Mouse (Mus musculus): ENCODE data around the gene Dscaml1. TPM values are rescaled to one million over a fixed set of nuclear protein-coding genes. Genes with fewer than 3 reads are reported as not detected.

Gene Dscaml1
- polyA plus RNA-seq, 1 experiment from 2014 or later, result 22.3 TPM

GRCm38 (mm10) chr9:45412700-45413477 lies 13.5 kb upstream of the Dscaml1 start:
- WGBS, result 81% methylated on average over 4 of the region's 4 CpGs
- H3K9ac ChIP-seq (replicated peaks), result no peak overlapping the region
- H3K9me3 ChIP-seq, result no peaks in the 10 kb centered on the region
- H3K27me3 ChIP-seq, result 0 out of 2 replicates have a peak, but pooled peaks cover 3% of the 10 kb centered on the region
- ATAC-seq (replicated peaks), result no peak
- no peak overlapping the region for H3K27ac ChIP-seq (replicated peaks)
- no peaks in the 10 kb centered on the region for H3K36me3 ChIP-seq
- no peak overlapping the region for H3K4me2 ChIP-seq (replicated peaks)
- H3K4me3 ChIP-seq, result no peak overlapping the region
- H3K4me1 ChIP-seq, result peaks cover 9% of the 10 kb centered on the region

- no peak overlapping the region for H3K27ac ChIP-seq (replicated peaks)
- 63% methylated on average over 5 of the region's 5 CpGs for WGBS
- ATAC-seq (replicated peaks), result no peak
- no peak overlapping the region for H3K4me3 ChIP-seq
- H3K27me3 ChIP-seq, result 0 out of 2 replicates have a peak, but pooled peaks cover 3% of the 10 kb centered on the region
- H3K9me3 ChIP-seq, result no peaks in the 10 kb centered on the region
- H3K36me3 ChIP-seq, result no peaks in the 10 kb centered on the region
- H3K4me2 ChIP-seq (replicated peaks), result no peak overlapping the region
- no peak overlapping the region for H3K9ac ChIP-seq (replicated peaks)
- peaks cover 5% of the 10 kb centered on the region for H3K4me1 ChIP-seq
These were observed 12.8 kb upstream of the Dscaml1 start for GRCm38 (mm10) chr9:45413478-45414140.

GRCm38 (mm10) chr9:45415912-45416311 lies 10.5 kb upstream of the Dscaml1 start:
- Histone ChIP-seq H3K27ac (replicated peaks) (no peak overlapping the region), H3K4me1 (peaks cover 5% of the 10 kb centered on the region), H3K36me3 (no peaks in the 10 kb centered on the region), H3K4me3 (no peak overlapping the region), H3K27me3 (no peaks in the 10 kb centered on the region), H3K9ac (replicated peaks) (no peak overlapping the region), H3K4me2 (replicated peaks) (no peak overlapping the region), H3K9me3 (no peaks in the 10 kb centered on the region)
- no peak for ATAC-seq (replicated peaks)
- 34% methylated on average over 4 of the region's 4 CpGs for WGBS

- peaks cover under 1% of the 10 kb centered on the region for H3K4me1 ChIP-seq
- no peak overlapping the region for H3K27ac ChIP-seq (replicated peaks)
- H3K27me3 ChIP-seq, result no peaks in the 10 kb centered on the region
- ATAC-seq (replicated peaks), result no peak
- no peaks in the 10 kb centered on the region for H3K9me3 ChIP-seq
- H3K9ac ChIP-seq (replicated peaks), result no peak overlapping the region
- 29% methylated on average over 8 of the region's 8 CpGs for WGBS
- H3K4me2 ChIP-seq (replicated peaks), result no peak overlapping the region
- H3K36me3 ChIP-seq, result no peaks in the 10 kb centered on the region
- H3K4me3 ChIP-seq, result no peak overlapping the region
These were observed 9.2 kb upstream of the Dscaml1 start for GRCm38 (mm10) chr9:45417245-45417644.

- no peaks in the 10 kb centered on the region for H3K36me3 ChIP-seq
- no peak for ATAC-seq (replicated peaks)
These were observed 8.2 kb upstream of the Dscaml1 start for GRCm38 (mm10) chr9:45418252-45418651.

GRCm38 (mm10) chr9:45421209-45421608 lies 5.2 kb upstream of the Dscaml1 start:
- 65% methylated on average over 8 of the region's 8 CpGs for WGBS
- Histone ChIP-seq H3K27me3 (no peaks in the 10 kb centered on the region), H3K9me3 (no peaks in the 10 kb centered on the region), H3K4me3 (no peak overlapping the region), H3K36me3 (no peaks in the 10 kb centered on the region), H3K4me2 (replicated peaks) (no peak overlapping the region), H3K27ac (replicated peaks) (no peak overlapping the region), H3K9ac (replicated peaks) (no peak overlapping the region), H3K4me1 (no peaks in the 10 kb centered on the region)
- no peak for ATAC-seq (replicated peaks)

More at GRCm38 (mm10) chr9:45418252-45418651, 8.2 kb upstream of the Dscaml1 start:
- Histone ChIP-seq H3K27ac (replicated peaks) (no peak overlapping the region), H3K4me1 (no peaks in the 10 kb centered on the region), H3K4me3 (no peak overlapping the region), H3K9ac (replicated peaks) (no peak overlapping the region), H3K9me3 (no peaks in the 10 kb centered on the region), H3K27me3 (no peaks in the 10 kb centered on the region), H3K4me2 (replicated peaks) (no peak overlapping the region)
- 70% methylated on average over 8 of the region's 8 CpGs for WGBS

- H3K27ac ChIP-seq (replicated peaks), result no peak overlapping the region
- ATAC-seq (replicated peaks), result no peak
- no peak overlapping the region for H3K4me2 ChIP-seq (replicated peaks)
- H3K9me3 ChIP-seq, result no peaks in the 10 kb centered on the region
- no peak overlapping the region for H3K9ac ChIP-seq (replicated peaks)
- no peaks in the 10 kb centered on the region for H3K27me3 ChIP-seq
- H3K4me3 ChIP-seq, result no peak overlapping the region
- no peaks in the 10 kb centered on the region for H3K36me3 ChIP-seq
- 75% methylated on average over 7 of the region's 7 CpGs for WGBS
- H3K4me1 ChIP-seq, result no peaks in the 10 kb centered on the region
These were observed 3.6 kb upstream of the Dscaml1 start for GRCm38 (mm10) chr9:45422761-45423298.

- H3K36me3 ChIP-seq, result no peaks in the 10 kb centered on the region
- peaks cover 44% of the 10 kb centered on the region for H3K4me1 ChIP-seq
- no peaks in the 10 kb centered on the region for H3K9me3 ChIP-seq
- H3K9ac ChIP-seq (replicated peaks), result no peak overlapping the region
- H3K4me2 ChIP-seq (replicated peaks), result peak overlapping the region; percentile 73; the same call in 1 of the 2 replicates
- ATAC-seq (replicated peaks), result no peak
- H3K27ac ChIP-seq (replicated peaks), result no peak overlapping the region; the same call in 1 of the 2 replicates
- 27% methylated on average over 5 of the region's 5 CpGs for WGBS
- H3K4me3 ChIP-seq, result no peak overlapping the region
- 0 out of 2 replicates have a peak, but pooled peaks cover 9% of the 10 kb centered on the region for H3K27me3 ChIP-seq
These were observed 3.0 kb downstream of the Dscaml1 start for GRCm38 (mm10) chr9:45429392-45429791.

GRCm38 (mm10) chr9:45429951-45430697 lies 3.7 kb downstream of the Dscaml1 start:
- Histone ChIP-seq H3K27ac (replicated peaks) (peak overlapping the region; percentile 92), H3K4me2 (replicated peaks) (peak overlapping the region; percentile 73), H3K36me3 (no peaks in the 10 kb centered on the region), H3K27me3 (0 out of 2 replicates have a peak, but pooled peaks cover 9% of the 10 kb centered on the region), H3K4me1 (peaks cover 51% of the 10 kb centered on the region), H3K9ac (replicated peaks) (peak overlapping the region; percentile 83), H3K4me3 (peak overlapping the region; percentile 73), H3K9me3 (no peaks in the 10 kb centered on the region)
- WGBS, result 2% methylated on average over 52 of the region's 54 CpGs
- peak; percentile 67 for ATAC-seq (replicated peaks)

GRCm38 (mm10) chr9:45430698-45430959 lies 4.2 kb downstream of the Dscaml1 start:
- 2% methylated on average over 15 of the region's 17 CpGs for WGBS
- peak; percentile 24 for ATAC-seq (replicated peaks)
- Histone ChIP-seq H3K9ac (replicated peaks) (peak overlapping the region; percentile 83), H3K36me3 (no peaks in the 10 kb centered on the region), H3K27ac (replicated peaks) (peak overlapping the region; percentile 92), H3K4me1 (peaks cover 56% of the 10 kb centered on the region), H3K4me2 (replicated peaks) (peak overlapping the region; percentile 73), H3K27me3 (0 out of 2 replicates have a peak, but pooled peaks cover 9% of the 10 kb centered on the region), H3K9me3 (no peaks in the 10 kb centered on the region), H3K4me3 (peak overlapping the region; percentile 73)

GRCm38 (mm10) chr9:45431150-45431549 lies 4.7 kb downstream of the Dscaml1 start:
- WGBS, result 3% methylated on average over 26 of the region's 26 CpGs

More at GRCm38 (mm10) chr9:45431150-45431549, 4.7 kb downstream of the Dscaml1 start:
- H3K27ac ChIP-seq (replicated peaks), result peak overlapping the region; percentile 92
- H3K36me3 ChIP-seq, result no peaks in the 10 kb centered on the region
- peaks cover 61% of the 10 kb centered on the region for H3K4me1 ChIP-seq
- H3K4me2 ChIP-seq (replicated peaks), result peak overlapping the region; percentile 73
- peak overlapping the region; percentile 83 for H3K9ac ChIP-seq (replicated peaks)
- ATAC-seq (replicated peaks), result no peak
- H3K9me3 ChIP-seq, result no peaks in the 10 kb centered on the region
- H3K27me3 ChIP-seq, result 0 out of 2 replicates have a peak, but pooled peaks cover 9% of the 10 kb centered on the region
- peak overlapping the region; percentile 73 for H3K4me3 ChIP-seq
